Mouse (Mus musculus) stomach, embryonic 16.5 days (tissue): ENCODE data around the gene Zhx3. TPM values are rescaled to one million over a fixed set of nuclear protein-coding genes. Genes with fewer than 3 reads are reported as not detected.

Experiments used
- ATAC-seq: fragments of 200-750 bp; cut with Nextera tagmentation; 2 replicates; pipeline ENCODE4 v1.8.0; 2017; ENCODE audit warnings: moderate number of reproducible peaks, moderate TSS enrichment; ENCODE audit not compliant: insufficient read depth, low FRiP score
- H3K27ac ChIP-seq: fragments of 300-500 bp; sonication (generic); 2 replicates; pipeline ENCODE4 v1.5.1; 2014; ENCODE audit warnings: low read length
- H3K27me3 ChIP-seq: fragments of 300-500 bp; sonication (generic); 2 replicates; pipeline ENCODE4 v1.6.1; 2014; ENCODE audit warnings: low read length, control low read depth, mixed read lengths; ENCODE audit not compliant: control insufficient read depth, insufficient read depth
- H3K36me3 ChIP-seq: fragments of 300-500 bp; sonication (generic); 2 replicates; pipeline ENCODE4 v1.6.1; 2014; ENCODE audit warnings: low read length; ENCODE audit not compliant: control insufficient read depth, insufficient read depth
- H3K4me1 ChIP-seq: fragments of 300-500 bp; sonication (generic); 2 replicates; pipeline ENCODE4 v1.6.1; 2014; ENCODE audit warnings: low read length, control low read depth, mixed read lengths; ENCODE audit not compliant: control insufficient read depth, insufficient read depth
- H3K4me2 ChIP-seq: fragments of 300-500 bp; sonication (generic); 2 replicates; pipeline ENCODE4 v1.6.1; 2014; ENCODE audit warnings: low read depth, low read length, mixed read lengths
- H3K4me3 ChIP-seq: fragments of 300-500 bp; sonication (generic); replicated peaks from 2 replicates; pipeline ENCODE4 v1.5.1; 2014; ENCODE audit warnings: mild to moderate bottlenecking, low read length
- H3K9ac ChIP-seq: fragments of 300-500 bp; sonication (generic); 2 replicates; pipeline ENCODE4 v1.6.1; 2014; ENCODE audit warnings: low read length
- H3K9me3 ChIP-seq: fragments of 300-500 bp; sonication (generic); replicated peaks from 2 replicates; pipeline ENCODE4 v1.6.1; 2016; ENCODE audit warnings: low read length, control low read depth; ENCODE audit not compliant: control insufficient read depth
- WGBS: fragments of 180-500 bp; shearing (Covaris S2); extraction: QIAGEN DNeasy Blood & Tissue Kit; methylation state at CpG from one replicate; pipeline ENCODE4 v1.1.7; 2014; 5-methylcytosine and 5-hydroxymethylcytosine counted together
- polyA plus RNA-seq: library from polyadenylated mRNA; unstranded; fragments of >200 nt; fragmentation: Nextera tagmentation; extraction: Ambion mirVana; gene quantifications from 2 replicates; pipeline ENCODE4 v1.2.1, GENCODE M21; 2015

The Zhx3 gene
- polyA plus RNA-seq, 1 experiment from 2014 or later, result 10.7 TPM

DNA sequence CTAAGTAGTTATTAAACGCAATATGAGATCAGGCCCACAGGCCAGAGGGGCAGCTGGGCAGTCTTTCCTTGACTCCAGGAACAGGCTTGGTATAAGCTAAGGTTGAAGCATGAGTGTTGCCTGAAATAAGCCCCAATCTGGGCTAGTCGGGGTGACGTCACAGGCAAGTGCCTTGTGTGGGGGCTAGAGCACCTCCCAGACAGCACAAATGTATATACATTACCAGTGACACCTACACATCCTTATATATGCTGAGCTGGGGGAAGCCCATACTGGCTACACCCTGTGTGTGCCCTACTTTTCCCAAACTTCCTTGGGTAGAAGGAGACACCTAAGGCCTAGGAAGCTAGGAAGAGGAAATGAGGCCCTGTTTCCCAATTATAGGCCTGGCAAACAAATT, 143.8 kb downstream of the Zhx3 start:
- Histone ChIP-seq H3K9me3 (no peaks in the 10 kb centered on the region), H3K27me3 (no peaks in the 10 kb centered on the region), H3K27ac (no peak overlapping the region), H3K36me3 (0 out of 2 replicates have a peak, but pooled peaks cover 5% of the 10 kb centered on the region), H3K4me3 (no peak overlapping the region), H3K9ac (no peak overlapping the region), H3K4me2 (no peak overlapping the region), H3K4me1 (peaks cover 22% of the 10 kb centered on the region)
- ATAC-seq, result no peak
- WGBS, result 91% methylated on average over 3 of the region's 3 CpGs

- WGBS, result 81% methylated on average over 6 of the region's 6 CpGs
- H3K4me3 ChIP-seq, result no peak overlapping the region
- H3K4me1 ChIP-seq, result peaks cover 4% of the 10 kb centered on the region
- peaks cover 8% of the 10 kb centered on the region; the same call in 1 of the 2 replicates for H3K36me3 ChIP-seq
- no peaks in the 10 kb centered on the region for H3K27me3 ChIP-seq
- H3K27ac ChIP-seq, result no peak overlapping the region
- no peak overlapping the region for H3K4me2 ChIP-seq
- no peaks in the 10 kb centered on the region for H3K9me3 ChIP-seq
- H3K9ac ChIP-seq, result no peak overlapping the region
- no peak for ATAC-seq
Observed at GRCm38 (mm10) chr2:160725877-160726864, 146.6 kb downstream of the Zhx3 start.

DNA sequence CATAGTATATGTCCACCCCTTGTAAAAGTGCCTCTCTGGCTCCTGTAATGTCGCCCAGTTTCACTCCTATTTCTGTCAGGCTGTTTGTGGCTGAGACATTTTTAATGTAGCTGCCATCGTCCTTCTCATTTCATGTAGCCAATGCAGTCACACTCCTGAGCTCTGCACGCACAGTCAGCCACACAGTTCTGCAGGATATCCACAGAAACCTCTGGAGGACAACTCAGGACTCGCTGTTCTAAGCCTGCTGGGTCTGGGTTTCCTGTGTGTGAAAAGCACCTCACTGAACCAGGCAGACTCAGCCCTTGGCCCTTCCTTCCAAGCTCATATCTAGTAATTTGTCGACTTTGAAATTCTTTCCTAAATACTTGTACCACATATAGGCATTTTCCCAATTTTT, 148.3 kb downstream of the Zhx3 start:
- no peak overlapping the region for H3K4me3 ChIP-seq
- H3K27me3 ChIP-seq, result no peaks in the 10 kb centered on the region
- no peaks in the 10 kb centered on the region for H3K4me1 ChIP-seq
- peaks cover 11% of the 10 kb centered on the region for H3K36me3 ChIP-seq
- H3K9ac ChIP-seq, result no peak overlapping the region
- H3K9me3 ChIP-seq, result no peaks in the 10 kb centered on the region
- WGBS, result 87% methylated on average over 5 of the region's 5 CpGs
- ATAC-seq, result no peak
- H3K4me2 ChIP-seq, result no peak overlapping the region
- no peak overlapping the region for H3K27ac ChIP-seq

DNA sequence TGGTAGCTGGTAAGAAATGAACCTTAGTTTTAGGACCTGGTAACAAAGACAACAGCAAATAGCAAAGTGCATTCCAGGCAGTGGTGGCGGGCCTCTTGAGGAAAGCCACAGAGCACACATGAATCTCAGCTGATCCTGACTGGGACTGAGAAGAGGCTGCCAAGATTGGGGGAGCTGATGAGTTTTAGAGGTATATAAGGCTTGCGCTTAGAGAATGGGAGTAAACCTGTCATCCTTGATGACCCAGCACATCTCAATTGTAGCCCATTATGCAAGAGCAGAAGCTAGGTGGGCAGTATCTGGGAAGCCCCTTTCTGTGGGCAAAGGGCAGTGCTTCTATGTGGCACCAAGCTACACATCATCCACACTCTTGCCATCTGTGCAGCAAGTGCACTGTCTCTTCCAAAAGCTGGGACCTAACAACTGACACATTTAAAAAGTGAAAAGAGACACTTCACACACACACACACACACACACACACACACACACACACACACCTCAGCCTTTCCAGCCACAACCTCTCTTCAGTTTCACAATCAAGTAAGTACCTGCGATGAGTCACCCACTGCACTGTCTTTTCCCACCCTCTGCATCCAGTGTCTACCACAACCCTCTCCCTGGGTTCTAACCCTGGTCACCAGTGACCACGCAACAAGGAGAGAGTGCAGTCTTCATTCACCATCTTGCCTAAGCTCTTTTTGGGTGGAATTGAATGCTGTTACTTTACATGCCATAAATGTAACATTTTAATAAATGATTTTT, 149.0 kb downstream of the Zhx3 start:
- no peak overlapping the region for H3K4me2 ChIP-seq
- H3K27me3 ChIP-seq, result no peaks in the 10 kb centered on the region
- no peaks in the 10 kb centered on the region for H3K4me1 ChIP-seq
- H3K36me3 ChIP-seq, result peaks cover 12% of the 10 kb centered on the region
- whole genome bisulfite sequencing, result 90% methylated on average over 4 of the region's 4 CpGs
- no peaks in the 10 kb centered on the region for H3K9me3 ChIP-seq
- no peak for ATAC-seq
- no peak overlapping the region for H3K27ac ChIP-seq
- H3K9ac ChIP-seq, result no peak overlapping the region
- H3K4me3 ChIP-seq, result no peak overlapping the region

- WGBS, result 77% methylated on average over 4 of the region's 4 CpGs
- Histone ChIP-seq H3K9ac (no peak overlapping the region), H3K27ac (no peak overlapping the region), H3K4me2 (no peak overlapping the region), H3K36me3 (peaks cover 17% of the 10 kb centered on the region), H3K4me1 (no peaks in the 10 kb centered on the region), H3K4me3 (no peak overlapping the region), H3K9me3 (no peaks in the 10 kb centered on the region), H3K27me3 (no peaks in the 10 kb centered on the region)
- ATAC-seq, result no peak
Observed at GRCm38 (mm10) chr2:160722714-160723113, 150.1 kb downstream of the Zhx3 start.

- 65% methylated on average over 3 of the region's 3 CpGs for whole genome bisulfite sequencing
- Histone ChIP-seq H3K4me3 (no peak overlapping the region), H3K9ac (no peak overlapping the region), H3K9me3 (no peaks in the 10 kb centered on the region), H3K36me3 (peaks cover 38% of the 10 kb centered on the region), H3K27ac (no peak overlapping the region), H3K4me1 (no peaks in the 10 kb centered on the region), H3K27me3 (no peaks in the 10 kb centered on the region), H3K4me2 (no peak overlapping the region)
- no peak for ATAC-seq
Observed at GRCm38 (mm10) chr2:160718811-160719210, 154.0 kb downstream of the Zhx3 start.

DNA sequence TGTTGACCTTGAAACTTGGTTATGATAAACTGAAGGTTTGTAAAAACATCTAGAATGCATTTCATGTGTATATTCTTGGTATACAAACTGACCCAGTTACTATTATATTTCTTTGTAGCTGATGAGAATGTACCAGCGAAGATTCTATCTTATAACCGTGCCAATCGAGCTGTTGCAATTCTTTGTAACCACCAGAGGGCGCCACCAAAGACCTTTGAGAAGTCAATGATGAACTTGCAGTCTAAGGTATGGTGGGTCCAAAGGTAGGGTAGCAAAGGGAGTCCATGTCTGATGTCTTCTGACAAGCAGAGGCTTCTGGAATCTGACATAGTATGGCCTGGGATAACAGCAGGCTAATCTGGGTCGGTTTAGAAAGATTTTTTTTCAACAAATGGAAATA, 155.5 kb downstream of the Zhx3 start:
- no peak overlapping the region for H3K4me3 ChIP-seq
- H3K9ac ChIP-seq, result no peak overlapping the region
- H3K4me2 ChIP-seq, result no peak overlapping the region
- H3K27me3 ChIP-seq, result no peaks in the 10 kb centered on the region
- no peak overlapping the region for H3K27ac ChIP-seq
- H3K36me3 ChIP-seq, result peaks cover 39% of the 10 kb centered on the region
- ATAC-seq, result no peak
- 77% methylated on average over 5 of the region's 5 CpGs for WGBS
- H3K9me3 ChIP-seq, result no peaks in the 10 kb centered on the region
- H3K4me1 ChIP-seq, result no peaks in the 10 kb centered on the region

GRCm38 (mm10) chr2:160715463-160716030, 157.3 kb downstream of the Zhx3 start:
- no peaks in the 10 kb centered on the region for H3K9me3 ChIP-seq
- H3K4me3 ChIP-seq, result no peak overlapping the region
- no peaks in the 10 kb centered on the region for H3K4me1 ChIP-seq
- no peak overlapping the region for H3K9ac ChIP-seq
- H3K36me3 ChIP-seq, result peaks cover 43% of the 10 kb centered on the region
- H3K4me2 ChIP-seq, result no peak overlapping the region
- no peak for ATAC-seq
- no peaks in the 10 kb centered on the region for H3K27me3 ChIP-seq
- no peak overlapping the region for H3K27ac ChIP-seq
- 79% methylated on average over 4 of the region's 4 CpGs for WGBS

DNA sequence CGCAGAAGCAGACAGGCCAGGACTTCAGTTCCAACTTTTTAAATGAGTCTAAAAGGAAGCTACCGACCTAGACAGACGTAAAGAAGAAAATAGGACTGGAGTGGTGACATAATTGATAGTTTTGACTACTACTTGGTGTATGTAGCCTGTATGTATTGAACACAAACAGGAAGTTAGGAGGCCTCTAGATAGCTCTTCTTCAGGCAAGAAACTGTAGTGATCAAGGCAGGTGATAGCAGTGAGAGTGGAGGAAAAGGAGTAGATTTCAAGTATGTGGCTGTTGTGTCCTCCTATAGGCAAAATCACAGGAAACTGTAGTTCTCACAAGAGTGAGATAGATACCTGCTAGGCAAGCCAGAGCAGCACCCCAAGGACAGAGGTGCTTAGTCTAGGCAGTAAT, 165.1 kb downstream of the Zhx3 start:
- H3K27me3 ChIP-seq, result no peaks in the 10 kb centered on the region
- H3K9me3 ChIP-seq, result no peaks in the 10 kb centered on the region
- H3K9ac ChIP-seq, result no peak overlapping the region
- H3K27ac ChIP-seq, result no peak overlapping the region
- no peak overlapping the region for H3K4me3 ChIP-seq
- H3K36me3 ChIP-seq, result peaks cover 22% of the 10 kb centered on the region
- H3K4me2 ChIP-seq, result no peak overlapping the region
- H3K4me1 ChIP-seq, result no peaks in the 10 kb centered on the region
- no peak for ATAC-seq
- WGBS, result 88% methylated on average over 3 of the region's 3 CpGs
